Mouse (Mus musculus) embryonic fibroblast, embryonic 13.5 days (primary cell): ENCODE results near the gene Dirc2.
A peak's percentile ranks its signal among the peaks of the same experiment; 100 is the strongest.

Source experiments
- CTCF ChIP-seq: IDR thresholded peaks from 2 replicates; pipeline ENCODE4 v1.5.1; 2011; ENCODE audit warnings: mild to moderate bottlenecking, control low read depth, low read length, moderate library complexity, borderline replicate concordance; ENCODE audit not compliant: insufficient read depth
- POLR2A ChIP-seq: IDR thresholded peaks from 2 replicates; pipeline ENCODE4 v1.6.1; 2011; ENCODE audit warnings: low read depth, mild to moderate bottlenecking, control low read depth, low read length, moderate library complexity

DNA sequence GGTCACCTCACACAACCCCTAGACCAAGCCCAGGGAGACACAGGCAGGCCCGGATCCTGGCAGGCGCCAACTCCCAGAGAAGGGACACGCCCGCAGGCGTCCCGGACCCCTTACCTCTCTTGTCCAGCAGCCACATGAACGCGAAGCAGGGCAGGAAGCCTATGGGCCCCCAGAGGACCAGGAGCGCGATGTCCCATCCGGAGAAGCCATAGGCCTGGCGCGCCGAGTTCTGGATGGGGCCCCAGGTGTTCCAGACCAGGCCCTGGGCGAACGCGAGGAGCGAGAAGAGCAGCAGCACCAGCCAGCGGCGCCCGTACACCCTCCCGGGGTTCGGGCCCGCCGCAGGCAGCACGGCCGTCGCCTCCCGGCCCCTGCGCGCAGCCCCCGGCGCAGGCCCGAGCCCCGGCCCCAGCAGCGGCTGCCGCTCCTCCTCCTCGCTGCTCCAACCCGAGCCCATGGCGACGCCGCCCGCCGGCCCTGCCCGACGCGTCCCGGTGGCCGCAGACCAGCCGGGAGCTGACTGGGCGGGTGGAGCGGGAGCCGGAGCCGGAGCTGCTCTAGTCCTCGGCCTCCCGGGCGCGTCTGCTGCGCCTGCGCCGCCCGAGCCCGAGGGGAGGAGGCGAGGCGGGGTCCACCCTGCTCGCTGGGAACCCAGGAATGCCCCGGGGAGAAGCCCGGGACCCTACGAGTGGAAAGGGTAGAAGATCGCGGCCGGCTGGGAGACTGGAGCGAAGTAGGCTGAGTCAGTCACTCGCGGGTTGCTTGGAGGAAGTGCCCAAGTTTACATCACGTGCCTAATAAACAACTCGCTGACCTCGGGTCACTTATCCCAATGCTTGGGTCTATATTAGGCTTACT, at the start of gene Dirc2:
- TF ChIP-seq CTCF = no peak
- peak; percentile 68 for TF ChIP-seq POLR2A
